9 mouse cellular contexts compared by ENCODE assay signal in genomic region chr1:55404439-55404838, GRCm38 (mm10). TPM values are rescaled to one million over a fixed set of nuclear protein-coding genes. Genes with fewer than 3 reads are reported as not detected.
DNase-seq lines count a peak whose midpoint lies in the region; ATAC-seq and TF ChIP-seq lines count a peak whose summit lies in the region.
"Had no signal": no experiment of that assay in that cellular context is flagged by ENCODE, and none has a peak within 500 bp of the region (broad histone marks: within the 10 kb centered on the region; RNA-seq: fewer than 3 reads in every experiment).

No protein-coding gene starts in this region.

- no peaks in the 10 kb centered on the region for H3K79me2 ChIP-seq in MEL (ENCODE audit: control insufficient read depth, insufficient read depth, low read length, poor library complexity)

- no peaks in the 10 kb centered on the region for H3K4me1 ChIP-seq in MEL (ENCODE audit: control insufficient read depth in 1 of 2, insufficient read depth in 2 of 2, low read length in 2 of 2)
- peaks cover 12% of the 10 kb centered on the region; the same call in 1 of the 2 replicates for H3K4me1 ChIP-seq in heart, postnatal 0 days (ENCODE audit: control insufficient read depth, insufficient read depth)
- H3K4me1 ChIP-seq in lung, postnatal 0 days (ENCODE audit: insufficient read depth, low read depth, low read length): no peaks in the 10 kb centered on the region

- peak; percentile 33 to 70 (median 38) for TF ChIP-seq CTCF in MEL (IDR thresholded peaks at IDR 0.05 in 2 of 3, conservative IDR thresholded peaks at IDR 0.05 in 1 of 3; ENCODE audit: control insufficient read depth in 1 of 3, insufficient read depth in 1 of 3, low read depth in 2 of 3, low read length in 3 of 3, poor library complexity in 1 of 3, severe bottlenecking in 1 of 3)
- TF ChIP-seq CTCF in heart, postnatal 0 days (IDR thresholded peaks at IDR 0.05; ENCODE audit: low read depth): peak; percentile 78
- TF ChIP-seq CTCF in lung, postnatal 0 days (IDR thresholded peaks at IDR 0.05): peak; percentile 84

- TF ChIP-seq RAD21 in MEL (IDR thresholded peaks at IDR 0.05; ENCODE audit: low read depth, low read length): peak; percentile 77

- no peak for ATAC-seq in heart, postnatal 0 days (ENCODE audit: insufficient read depth, low read depth)
- no peak for ATAC-seq in lung, postnatal 0 days

- TF ChIP-seq POLR2A in MEL (IDR thresholded peaks at IDR 0.05; ENCODE audit: control insufficient read depth in 1 of 2, insufficient read depth in 1 of 2, low read depth in 1 of 2, low read length in 2 of 2, poor library complexity in 1 of 2): no peak

- peak overlapping the region; percentile 69 for H3K4me2 ChIP-seq in heart, postnatal 0 days (ENCODE audit: low read depth, low read length)
- H3K4me2 ChIP-seq in lung, postnatal 0 days (replicated peaks; ENCODE audit: low read depth, low read length): no peak overlapping the region

- H3K27me3 ChIP-seq in MEL (ENCODE audit: control insufficient read depth in 1 of 2, insufficient read depth in 2 of 2, low read length in 2 of 2): no peaks in the 10 kb centered on the region
- no peaks in the 10 kb centered on the region for H3K27me3 ChIP-seq in heart, postnatal 0 days (ENCODE audit: control insufficient read depth, insufficient read depth, low read length)
- 0 out of 2 replicates have a peak, but pooled peaks cover 10% of the 10 kb centered on the region for H3K27me3 ChIP-seq in lung, postnatal 0 days (replicated peaks; ENCODE audit: insufficient read depth, low read length)

- no peak overlapping the region for H3K9ac ChIP-seq in MEL (ENCODE audit: control insufficient read depth, low read depth, low read length, poor library complexity, severe bottlenecking)
- no peak overlapping the region for H3K9ac ChIP-seq in heart, postnatal 0 days (replicated peaks; ENCODE audit: low read depth, low read length)
- no peak overlapping the region for H3K9ac ChIP-seq in lung, postnatal 0 days (replicated peaks; ENCODE audit: low read depth)

- no peak overlapping the region for H3K4me3 ChIP-seq in MEL (ENCODE audit: control insufficient read depth in 1 of 2, insufficient read depth in 1 of 2, low read depth in 2 of 2, low read length in 2 of 2)
- H3K4me3 ChIP-seq in heart, postnatal 0 days (ENCODE audit: low read depth, low read length): no peak overlapping the region
- no peak overlapping the region for H3K4me3 ChIP-seq in lung, postnatal 0 days (ENCODE audit: low read depth, low read length)

- TF ChIP-seq EP300 in MEL (IDR thresholded peaks at IDR 0.05; ENCODE audit: low read depth in 1 of 2, low read length in 2 of 2): no peak
- TF ChIP-seq EP300 in heart, postnatal 0 days (IDR thresholded peaks at IDR 0.05; ENCODE audit: low read depth): no peak
- TF ChIP-seq EP300 in lung, postnatal 0 days (IDR thresholded peaks at IDR 0.05): no peak

- DNase-seq in adrenal gland, adult (ENCODE audit: inconsistent age in 2 of 2, low spot score in 1 of 2): peak; percentile 40 to 91
- DNase-seq in adrenal gland, postnatal 4 days (ENCODE audit: low spot score in 2 of 2): no peak
- peak; percentile 56 for DNase-seq in MEL (ENCODE audit: low read depth, low spot score)
- DNase-seq in cerebellum, postnatal 10 days: peak; percentile 79 to 89
- peak; percentile 69 for DNase-seq in heart, postnatal 0 days (ENCODE audit: low spot score)
- peak; percentile 87 for DNase-seq in layer of hippocampus, adult 11-12 months (ENCODE audit: low spot score)
- peak; percentile 78 for DNase-seq in lung, postnatal 0 days (ENCODE audit: low spot score)
- DNase-seq in retina, embryonic 14.5 days (ENCODE audit: low spot score): peak; percentile 93

- H3K36me3 ChIP-seq in MEL (ENCODE audit: control insufficient read depth in 1 of 2, insufficient read depth in 2 of 2, low read length in 2 of 2): no peaks in the 10 kb centered on the region
- no peaks in the 10 kb centered on the region for H3K36me3 ChIP-seq in heart, postnatal 0 days (replicated peaks; ENCODE audit: control insufficient read depth, insufficient read depth, low read length)
- H3K36me3 ChIP-seq in lung, postnatal 0 days (ENCODE audit: insufficient read depth, low read length): no peaks in the 10 kb centered on the region

- WGBS in heart, postnatal 0 days: 0% methylated on average over 3 of the region's 3 CpGs
- WGBS in lung, postnatal 0 days: 6% methylated on average over 3 of the region's 3 CpGs

- H3K27ac ChIP-seq in MEL (ENCODE audit: control insufficient read depth, low read depth, low read length): no peak overlapping the region
- no peak overlapping the region for H3K27ac ChIP-seq in heart, postnatal 0 days (ENCODE audit: low read depth)
- H3K27ac ChIP-seq in lung, postnatal 0 days (ENCODE audit: low read length): no peak overlapping the region

- no peaks in the 10 kb centered on the region for H3K9me3 ChIP-seq in MEL (replicated peaks; ENCODE audit: insufficient read depth, low read length)
- no peaks in the 10 kb centered on the region for H3K9me3 ChIP-seq in heart, postnatal 0 days (replicated peaks; ENCODE audit: control insufficient read depth, low read length)
- H3K9me3 ChIP-seq in lung, postnatal 0 days (ENCODE audit: low read length): no peaks in the 10 kb centered on the region

TF ChIP-seq in MEL, 35 proteins besides CTCF, POLR2A, EP300 and RAD21:
- TF ChIP-seq ZC3H11A (IDR thresholded peaks at IDR 0.05; ENCODE audit: low read depth, low read length) (peak; percentile 61), TCF12 (IDR thresholded peaks at IDR 0.05; ENCODE audit: low read depth, low read length) (no peak), BHLHE40 (IDR thresholded peaks at IDR 0.05; ENCODE audit: borderline replicate concordance, low read depth, low read length) (no peak), SMC3 (IDR thresholded peaks at IDR 0.05; ENCODE audit: low read depth, low read length) (peak; percentile 63), MYB (IDR thresholded peaks at IDR 0.05; ENCODE audit: low read depth, low read length) (no peak), ETS1 (IDR thresholded peaks at IDR 0.05; ENCODE audit: low read depth, low read length) (no peak)

RNA-seq across cellular contexts. Expression of gene Plcl1, which starts 1.3 kb away (rescaled TPM):
- 10 to 100 TPM in 1 of 2 experiments, 1 to 10 TPM in 1; 7.8 to 11.7 TPM for total RNA-seq in adrenal gland, postnatal 4 days (2021)
- not detected in 2 replicates for total RNA-seq in MEL (2012; rRNA removed)
- not detected for polyA plus RNA-seq in MEL (2012; ENCODE audit: insufficient read depth in 1 of 2, insufficient read length in 2 of 2, low read depth in 1 of 2, low replicate concordance in 2 of 2, missing spikeins in 1 of 2)
- total RNA-seq in heart, postnatal 0 days (2014; rRNA removed; ENCODE audit: low replicate concordance): 0.11 and 1.0 TPM in 2 replicates
- polyA plus RNA-seq in heart, postnatal 0 days (2015; fragmentation: Nextera tagmentation; extraction: Ambion mirVana): 0.85 and 1.2 TPM in 2 replicates
- polyA plus RNA-seq in lung, postnatal 0 days (2015; fragmentation: Nextera tagmentation; extraction: Ambion mirVana): 1.7 and 2.0 TPM in 2 replicates

RNA-seq across cellular contexts. Expression of gene Boll, which starts 41.2 kb away (rescaled TPM):
- 1 to 10 TPM; 1.5 to 1.9 TPM for total RNA-seq in adrenal gland, postnatal 4 days (2021)
- total RNA-seq in MEL (2012; rRNA removed): not detected in 2 replicates
- polyA plus RNA-seq in MEL (2012; ENCODE audit: insufficient read depth in 1 of 2, insufficient read length in 2 of 2, low read depth in 1 of 2, low replicate concordance in 2 of 2, missing spikeins in 1 of 2): not detected
- total RNA-seq in heart, postnatal 0 days (2014; rRNA removed; ENCODE audit: low replicate concordance): not detected in 2 replicates
- polyA plus RNA-seq in heart, postnatal 0 days (2015; fragmentation: Nextera tagmentation; extraction: Ambion mirVana): not detected in 2 replicates
- polyA plus RNA-seq in lung, postnatal 0 days (2015; fragmentation: Nextera tagmentation; extraction: Ambion mirVana): 0.36 TPM in 1 of 2 replicates, not detected in the other
- polyA plus RNA-seq: C2C12 had no signal

Comparison
In these comparisons a context has a peak if more than half of its experiments do, and no peak if none do; other contexts are left out.
1. DNase-seq: peak in adrenal gland, adult (2 of 2), MEL (single experiment), cerebellum, postnatal 10 days (2 of 2), heart, postnatal 0 days (single experiment), layer of hippocampus, adult 11-12 months (single experiment), lung, postnatal 0 days (single experiment) and retina, embryonic 14.5 days (single experiment); none in adrenal gland, postnatal 4 days (0 of 2).
2. Peak in every context shown above with its lines, with median percentiles within 50 percentile points of each other: CTCF ChIP-seq.